Mouse (Mus musculus) limb, embryonic 11.5 days (tissue): ENCODE data around the gene Coasy. TPM values are rescaled to one million over a fixed set of nuclear protein-coding genes. Genes with fewer than 3 reads are reported as not detected.

Experiments
- ATAC-seq: fragments of 200-750 bp; cut with Nextera tagmentation; 2 replicates; pipeline ENCODE4 v1.8.0; 2017; ENCODE audit warnings: low read depth; ENCODE audit not compliant: insufficient number of reproducible peaks, low FRiP score, low TSS enrichment
- DNase-seq: peaks from one replicate; pipeline ENCODE4 v3.0.0-alpha.2; 2015; ENCODE audit warnings: low spot score
- H3K27ac ChIP-seq: fragments of 300-500 bp; sonication (generic); replicated peaks from 2 replicates; pipeline ENCODE4 v1.5.1; 2014; ENCODE audit warnings: low read depth, mild to moderate bottlenecking, low read length
- H3K27me3 ChIP-seq: fragments of 300-500 bp; sonication (generic); 2 replicates; pipeline ENCODE4 v1.6.1; 2014; ENCODE audit warnings: mild to moderate bottlenecking, low read length, mixed read lengths; ENCODE audit not compliant: control insufficient read depth, insufficient read depth
- H3K36me3 ChIP-seq: fragments of 300-500 bp; sonication (generic); 2 replicates; pipeline ENCODE4 v1.6.1; 2014; ENCODE audit warnings: mild to moderate bottlenecking, low read length, moderate library complexity, mixed read lengths; ENCODE audit not compliant: control insufficient read depth, insufficient read depth
- H3K4me1 ChIP-seq: fragments of 300-500 bp; sonication (generic); 2 replicates; pipeline ENCODE4 v1.6.1; 2014; ENCODE audit warnings: low read length, mixed read lengths; ENCODE audit not compliant: control insufficient read depth, insufficient read depth
- H3K4me2 ChIP-seq: fragments of 300-500 bp; sonication (generic); 2 replicates; pipeline ENCODE4 v1.6.1; 2014; ENCODE audit warnings: low read depth, mild to moderate bottlenecking, moderate library complexity; ENCODE audit not compliant: severe bottlenecking
- H3K4me3 ChIP-seq: fragments of 300-500 bp; sonication (generic); 2 replicates; pipeline ENCODE4 v1.5.1; 2014; ENCODE audit warnings: low read depth, low read length
- H3K9ac ChIP-seq: fragments of 300-500 bp; sonication (generic); 2 replicates; pipeline ENCODE4 v1.6.1; 2014; ENCODE audit warnings: mild to moderate bottlenecking, low read length
- H3K9me3 ChIP-seq: fragments of 300-500 bp; sonication (generic); 2 replicates; pipeline ENCODE4 v1.6.1; 2016; ENCODE audit warnings: low read length; ENCODE audit not compliant: control insufficient read depth
- WGBS: fragments of 180-500 bp; shearing (Covaris S2); extraction: QIAGEN DNeasy Blood & Tissue Kit; methylation state at CpG from one replicate; pipeline ENCODE4 v1.1.7; 2014; 5-methylcytosine and 5-hydroxymethylcytosine counted together
- polyA plus RNA-seq: library from polyadenylated mRNA; unstranded; fragments of >200 nt; fragmentation: Nextera tagmentation; extraction: Ambion mirVana; gene quantifications from 2 replicates; pipeline ENCODE4 v1.2.1, GENCODE M21; 2014

Coasy gene
- polyA plus RNA-seq, 1 experiment from 2014 or later: 49.4 TPM

DNA sequence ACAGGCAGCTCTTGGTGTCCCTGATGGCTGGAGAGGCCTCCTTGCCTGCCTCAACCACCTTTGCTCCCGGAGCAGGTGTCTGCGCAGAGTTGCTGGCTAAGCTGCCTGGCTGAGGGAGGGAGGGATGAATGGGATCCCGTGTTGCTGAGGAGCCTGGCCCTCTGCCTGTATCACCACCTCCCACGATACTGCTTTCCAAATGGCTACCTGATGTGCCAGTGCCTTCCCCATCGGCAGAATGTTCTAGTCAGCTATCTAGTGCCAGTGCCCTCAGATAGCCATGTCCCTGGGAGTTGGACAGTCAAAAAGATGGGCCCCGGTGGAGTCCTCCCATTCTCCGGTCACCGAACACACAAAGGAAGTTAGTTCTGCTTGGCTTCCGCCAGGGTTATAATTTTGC, 32.0 kb upstream of the Coasy start:
- DNase-seq (no peak), ATAC-seq (no peak)
- H3K9ac ChIP-seq: no peak overlapping the region
- H3K4me3 ChIP-seq: no peak overlapping the region
- 94% methylated on average over 9 of the region's 9 CpGs for WGBS
- H3K4me2 ChIP-seq: no peak overlapping the region
- H3K4me1 ChIP-seq: no peaks in the 10 kb centered on the region
- no peaks in the 10 kb centered on the region for H3K27me3 ChIP-seq
- H3K36me3 ChIP-seq: peaks cover 22% of the 10 kb centered on the region
- H3K27ac ChIP-seq: no peak overlapping the region
- no peaks in the 10 kb centered on the region for H3K9me3 ChIP-seq

DNA sequence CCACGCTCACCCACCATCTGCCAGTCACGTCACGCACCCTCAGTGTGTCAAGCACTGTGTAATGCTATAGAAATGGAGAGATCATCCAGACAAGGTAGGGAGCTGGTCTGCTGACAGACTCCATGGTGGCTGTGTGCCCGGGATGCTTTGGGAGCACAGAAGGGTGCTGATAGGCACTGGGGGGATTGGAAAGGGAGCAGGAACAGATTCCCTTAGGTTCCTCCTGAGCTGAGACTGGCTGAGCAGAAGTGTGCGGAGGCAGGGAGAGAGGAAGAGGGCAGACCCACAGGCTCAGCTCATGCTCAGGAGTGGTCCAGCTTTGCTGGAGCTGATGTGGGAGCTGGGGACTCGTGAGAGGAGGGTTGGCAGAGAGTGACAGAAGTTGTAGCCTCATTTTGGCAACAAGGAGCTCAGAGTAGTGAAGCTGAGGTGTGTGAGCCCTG, 31.3 kb upstream of the Coasy start:
- Histone ChIP-seq H3K4me1 (no peaks in the 10 kb centered on the region), H3K27ac (no peak overlapping the region), H3K36me3 (peaks cover 19% of the 10 kb centered on the region), H3K27me3 (no peaks in the 10 kb centered on the region), H3K4me2 (no peak overlapping the region), H3K9ac (no peak overlapping the region), H3K4me3 (no peak overlapping the region), H3K9me3 (no peaks in the 10 kb centered on the region)
- ATAC-seq (no peak), DNase-seq (no peak)
- WGBS: 89% methylated on average over 6 of the region's 6 CpGs

- no peak overlapping the region for H3K27ac ChIP-seq
- no peaks in the 10 kb centered on the region for H3K27me3 ChIP-seq
- H3K9ac ChIP-seq: no peak overlapping the region
- H3K4me1 ChIP-seq: no peaks in the 10 kb centered on the region
- DNase-seq: no peak
- ATAC-seq: no peak
- H3K36me3 ChIP-seq: peaks cover 19% of the 10 kb centered on the region
- no peak overlapping the region for H3K4me2 ChIP-seq
- 89% methylated on average over 8 of the region's 8 CpGs for WGBS
- no peak overlapping the region for H3K4me3 ChIP-seq
- H3K9me3 ChIP-seq: no peaks in the 10 kb centered on the region
These were observed 30.7 kb upstream of the Coasy start for GRCm38 (mm10) chr11:101051617-101052016.

GRCm38 (mm10) chr11:101052751-101053473, 29.5 kb upstream of the Coasy start:
- Histone ChIP-seq H3K4me2 (no peak overlapping the region), H3K36me3 (peaks cover 14% of the 10 kb centered on the region), H3K4me3 (no peak overlapping the region), H3K9ac (no peak overlapping the region), H3K27me3 (no peaks in the 10 kb centered on the region), H3K9me3 (no peaks in the 10 kb centered on the region), H3K27ac (no peak overlapping the region), H3K4me1 (no peaks in the 10 kb centered on the region)
- DNase-seq (no peak), ATAC-seq (no peak)
- whole genome bisulfite sequencing: 91% methylated on average over 10 of the region's 10 CpGs

GRCm38 (mm10) chr11:101053974-101054373, 28.4 kb upstream of the Coasy start:
- no peaks in the 10 kb centered on the region for H3K4me1 ChIP-seq
- ATAC-seq (no peak), DNase-seq (no peak)
- H3K9me3 ChIP-seq: no peaks in the 10 kb centered on the region
- no peak overlapping the region for H3K27ac ChIP-seq
- H3K36me3 ChIP-seq: peaks cover 6% of the 10 kb centered on the region; the same call in 1 of the 2 replicates
- 100% methylated on average over 1 of the region's 1 CpGs for WGBS
- H3K27me3 ChIP-seq: no peaks in the 10 kb centered on the region
- H3K4me2 ChIP-seq: no peak overlapping the region
- H3K9ac ChIP-seq: no peak overlapping the region
- no peak overlapping the region for H3K4me3 ChIP-seq

DNA sequence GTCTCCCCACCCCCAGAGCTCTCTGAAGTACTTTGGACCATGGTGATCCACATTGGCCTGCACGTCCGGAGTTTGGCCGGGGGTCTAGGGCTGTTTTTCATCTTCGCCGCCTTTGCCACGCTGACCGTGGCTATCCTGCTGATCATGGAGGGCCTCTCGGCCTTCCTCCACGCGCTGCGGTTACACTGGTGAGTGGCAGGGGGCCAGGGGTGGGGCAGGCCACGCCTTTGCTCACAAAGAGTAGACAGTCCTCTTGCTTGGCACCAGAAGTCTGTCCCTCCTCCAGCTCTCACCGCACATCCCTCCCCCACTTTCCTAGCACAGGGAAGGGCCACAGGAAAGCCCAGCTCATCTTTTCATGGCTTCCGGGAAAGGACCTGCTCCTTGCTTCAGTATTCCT, 26.9 kb upstream of the Coasy start:
- DNase-seq (no peak), ATAC-seq (no peak)
- H3K4me1 ChIP-seq: no peaks in the 10 kb centered on the region
- H3K4me2 ChIP-seq: no peak overlapping the region
- H3K9ac ChIP-seq: no peak overlapping the region
- peaks cover 3% of the 10 kb centered on the region; the same call in 1 of the 2 replicates for H3K36me3 ChIP-seq
- no peak overlapping the region for H3K4me3 ChIP-seq
- H3K27me3 ChIP-seq: no peaks in the 10 kb centered on the region
- 87% methylated on average over 14 of the region's 14 CpGs for WGBS
- H3K9me3 ChIP-seq: no peaks in the 10 kb centered on the region
- no peak overlapping the region for H3K27ac ChIP-seq

DNA sequence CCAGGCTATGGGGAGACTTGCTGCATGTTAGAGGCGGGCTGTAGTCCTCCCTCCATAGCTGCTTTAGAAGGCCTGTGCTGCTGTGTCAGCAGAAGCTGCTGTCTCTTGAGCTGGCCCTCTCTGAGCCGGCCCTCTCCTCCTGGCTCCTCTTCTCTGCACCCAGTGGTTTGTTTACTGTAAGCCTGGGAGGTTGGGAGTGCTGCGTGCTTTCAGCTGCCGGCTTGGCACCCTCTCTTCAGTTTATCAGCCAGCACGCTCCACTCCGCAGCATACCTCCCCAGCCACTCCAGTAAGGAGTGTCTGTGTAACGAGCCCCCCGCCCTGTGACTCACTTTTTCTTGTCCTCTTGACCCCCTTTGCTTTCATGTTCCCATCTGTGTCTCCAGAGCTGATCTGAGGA, 25.5 kb upstream of the Coasy start:
- Histone ChIP-seq H3K4me1 (no peaks in the 10 kb centered on the region), H3K9ac (no peak overlapping the region)
- no peak for DNase-seq

GRCm38 (mm10) chr11:101057860-101058259, 24.5 kb upstream of the Coasy start:
- Histone ChIP-seq H3K27ac (no peak overlapping the region), H3K4me1 (peaks cover under 1% of the 10 kb centered on the region; the same call in 1 of the 2 replicates), H3K36me3 (no peaks in the 10 kb centered on the region; the same call in 1 of the 2 replicates), H3K9ac (no peak overlapping the region), H3K4me3 (no peak overlapping the region), H3K27me3 (no peaks in the 10 kb centered on the region), H3K9me3 (no peaks in the 10 kb centered on the region), H3K4me2 (no peak overlapping the region)
- peak; percentile 90 for DNase-seq
- ATAC-seq: no peak
- 39% methylated on average over 5 of the region's 5 CpGs for WGBS

More for the DNA sequence above, 25.5 kb upstream of the Coasy start:
- no peak overlapping the region for H3K4me2 ChIP-seq
- no peaks in the 10 kb centered on the region for H3K9me3 ChIP-seq
- H3K27me3 ChIP-seq: no peaks in the 10 kb centered on the region
- H3K36me3 ChIP-seq: no peaks in the 10 kb centered on the region; the same call in 1 of the 2 replicates
- no peak overlapping the region for H3K4me3 ChIP-seq
- no peak for ATAC-seq
- WGBS: 40% methylated on average over 8 of the region's 8 CpGs
- H3K27ac ChIP-seq: no peak overlapping the region

DNA sequence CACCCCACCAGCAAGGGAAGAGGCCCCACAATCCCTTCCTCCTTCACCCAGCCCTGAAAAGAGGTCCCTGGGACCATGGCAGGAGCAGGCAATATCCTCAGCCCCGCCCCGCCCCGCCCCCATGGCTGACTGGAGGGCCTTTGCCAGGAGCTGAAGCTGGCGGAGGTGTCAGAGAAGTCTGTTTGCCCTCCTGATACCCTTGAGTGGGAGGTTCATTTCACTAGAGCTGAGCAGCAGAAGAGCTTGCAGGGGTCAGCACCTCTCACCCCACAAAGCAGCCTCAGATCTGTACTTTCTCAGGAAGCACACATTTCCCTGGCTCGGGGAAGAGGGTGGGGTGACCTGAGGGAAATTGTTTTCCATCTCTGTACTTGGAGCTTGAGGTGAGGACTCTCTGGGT, 23.6 kb upstream of the Coasy start:
- DNase-seq (no peak), ATAC-seq (no peak)
- Histone ChIP-seq H3K4me2 (no peak overlapping the region), H3K4me1 (peaks cover 10% of the 10 kb centered on the region), H3K27me3 (no peaks in the 10 kb centered on the region), H3K36me3 (no peaks in the 10 kb centered on the region), H3K27ac (no peak overlapping the region), H3K9ac (no peak overlapping the region), H3K4me3 (no peak overlapping the region), H3K9me3 (no peaks in the 10 kb centered on the region)
- WGBS: 62% methylated on average over 5 of the region's 5 CpGs
